Mouse (Mus musculus) G1E (cell line): ENCODE data around the gene Hunk.

ENCODE experiments used
- GATA1 ChIP-seq: IDR thresholded peaks from 2 replicates; pipeline ENCODE4 v1.6.1; 2012; ENCODE audit warnings: borderline replicate concordance, low read length, inconsistent platforms, mixed read lengths
- POLR2AphosphoS5 ChIP-seq: IDR thresholded peaks from 2 replicates; pipeline ENCODE4 v1.6.1; 2012; ENCODE audit warnings: low read depth, low read length, inconsistent platforms; ENCODE audit not compliant: insufficient replicate concordance

DNA sequence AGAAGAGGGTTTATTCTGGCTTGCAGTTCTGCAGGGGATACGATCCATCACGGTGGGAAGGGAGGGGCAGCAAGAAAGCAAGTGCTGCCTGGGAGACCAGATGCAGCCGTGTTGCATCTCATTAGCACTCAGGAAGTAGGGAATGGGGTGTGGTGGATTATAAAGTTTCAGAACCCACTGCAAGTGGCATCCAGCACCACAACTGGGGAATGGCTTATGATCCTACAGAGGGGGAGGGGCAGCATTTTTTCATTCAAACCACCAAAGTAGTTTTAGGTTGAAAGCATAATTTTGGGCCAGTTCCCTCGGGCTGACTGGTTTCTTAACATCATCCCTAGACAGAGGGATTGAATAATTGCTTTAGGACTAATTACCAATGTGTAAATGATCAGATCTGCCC, 26.1 kb upstream of the Hunk start:
- TF ChIP-seq GATA1: no peak
- no peak for TF ChIP-seq POLR2AphosphoS5
